Mouse (Mus musculus) mature B cell (primary cell): ENCODE data around the gene Zbtb4.
"Not testable (repeated sequence)": the region's sequence is repeated elsewhere in the genome, so short reads cannot be mapped to it uniquely, and the experiment has no call there.

Source experiments
- in situ Hi-C: fragments of 300-500 bp; cut with MboI; formaldehyde crosslinking; loops from 2 replicates; pipeline ENCODE4 v1.14.3; 2019

Zbtb4 gene

DNA sequence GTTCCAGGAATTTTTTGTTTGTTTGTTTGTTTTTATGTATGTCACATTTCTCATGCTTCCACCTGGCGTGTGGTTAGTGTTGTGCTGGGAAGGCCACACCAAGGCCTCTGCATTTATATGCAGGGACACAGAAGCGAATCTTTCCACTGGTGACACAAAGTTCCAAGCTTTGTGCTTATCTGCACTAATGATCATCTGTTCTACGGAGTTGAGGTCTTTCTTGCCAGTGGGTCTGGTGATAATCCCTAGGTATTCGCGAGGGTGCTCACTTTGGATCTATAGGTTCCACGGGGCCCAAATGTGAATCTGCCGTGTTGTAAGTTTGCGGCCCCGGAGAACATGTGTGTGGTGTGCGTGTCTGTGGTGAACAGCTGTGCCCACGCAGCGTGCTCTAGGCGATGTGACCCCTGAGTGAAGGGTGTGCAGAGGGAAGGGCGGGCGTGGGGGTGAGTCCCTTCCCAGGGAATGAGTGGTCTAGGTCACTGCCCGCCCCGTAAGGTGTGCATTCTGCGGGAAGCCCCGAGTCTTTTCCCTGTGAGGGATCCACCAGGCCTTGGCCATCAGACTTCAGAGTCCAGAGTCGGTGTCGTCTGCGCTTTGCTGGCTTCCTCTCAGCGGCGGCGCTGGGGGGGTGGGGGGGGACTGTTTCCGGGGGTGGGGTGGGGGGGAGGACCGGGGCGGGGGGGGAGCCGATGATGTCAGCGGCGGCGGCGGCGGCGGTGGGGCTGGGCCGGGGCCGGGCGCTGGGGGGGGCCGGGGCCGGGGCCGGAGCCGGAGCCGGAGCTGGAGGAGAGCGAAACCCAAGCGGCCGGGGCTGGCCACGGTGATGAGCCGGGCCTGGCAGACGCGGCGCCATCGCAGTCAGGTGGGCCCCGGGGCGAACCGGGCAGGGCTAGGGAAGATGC lies at the start of gene Zbtb4:
Gene Zbtb4 (plus strand): TSS at position 692 of the 905 bp plus-strand sequence.
- in situ Hi-C loops: no loop called here

DNA sequence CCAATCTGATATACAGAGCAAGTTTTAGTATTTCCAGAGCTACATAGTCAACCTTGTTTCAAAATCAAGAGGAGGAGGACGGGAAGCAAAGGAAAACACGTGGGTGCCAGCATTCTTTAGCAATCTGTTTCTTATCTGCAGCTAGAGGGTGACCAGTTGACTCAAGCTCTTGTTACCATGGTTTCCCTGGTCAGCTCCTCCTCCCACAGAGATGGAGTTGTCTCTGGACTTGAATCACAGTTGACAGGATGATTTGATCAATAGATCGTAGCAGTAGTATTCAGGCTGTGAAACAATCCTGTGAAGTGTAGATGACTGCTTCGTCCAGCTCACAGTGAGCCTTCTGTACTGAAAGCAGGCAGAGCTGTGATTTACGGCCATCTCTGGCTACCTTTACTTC lies 49.8 kb upstream of the Zbtb4 start:
- in situ Hi-C loops: no loop called here

DNA sequence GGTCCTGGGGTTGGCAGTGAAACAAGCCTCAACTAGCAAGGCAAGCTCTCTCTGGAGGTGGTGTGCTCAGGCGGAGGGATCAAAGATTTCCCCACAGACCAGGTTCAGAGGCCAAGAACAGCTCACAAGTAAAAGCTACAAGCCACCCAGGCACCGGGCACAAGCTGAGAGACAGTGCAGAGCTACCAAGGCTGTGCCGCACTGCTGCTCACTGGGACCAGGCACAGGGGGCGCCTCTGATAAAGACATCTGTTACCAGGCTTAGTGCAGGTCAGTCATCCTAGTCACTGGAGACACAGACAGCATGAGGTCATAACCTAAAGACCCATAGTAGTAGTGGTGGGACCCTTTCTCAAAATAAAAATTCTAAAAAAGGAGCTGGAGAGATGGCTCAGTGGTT lies 48.8 kb upstream of the Zbtb4 start:
- in situ Hi-C loops: no loop called here

DNA sequence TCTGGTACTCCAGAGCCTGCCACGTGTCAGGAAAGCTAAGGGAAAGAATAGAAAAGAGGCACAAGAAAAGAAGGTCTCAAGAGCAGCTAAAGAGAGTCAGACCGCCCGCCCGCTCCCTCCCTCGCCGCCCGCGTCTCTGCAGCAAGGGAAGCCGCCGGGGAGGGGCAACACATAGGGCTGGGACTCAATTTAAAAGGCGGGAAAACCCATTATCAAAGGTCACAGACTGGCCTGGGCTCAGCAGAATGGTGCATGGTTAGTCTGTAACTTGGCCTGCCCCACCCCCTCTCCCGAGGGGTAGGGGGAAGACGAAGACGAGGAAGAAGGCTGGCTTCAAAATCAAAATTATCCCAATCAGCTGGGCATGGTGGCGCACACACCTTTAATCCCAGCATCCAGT lies 47.1 kb upstream of the Zbtb4 start:
- in situ Hi-C loops: no loop called here

DNA sequence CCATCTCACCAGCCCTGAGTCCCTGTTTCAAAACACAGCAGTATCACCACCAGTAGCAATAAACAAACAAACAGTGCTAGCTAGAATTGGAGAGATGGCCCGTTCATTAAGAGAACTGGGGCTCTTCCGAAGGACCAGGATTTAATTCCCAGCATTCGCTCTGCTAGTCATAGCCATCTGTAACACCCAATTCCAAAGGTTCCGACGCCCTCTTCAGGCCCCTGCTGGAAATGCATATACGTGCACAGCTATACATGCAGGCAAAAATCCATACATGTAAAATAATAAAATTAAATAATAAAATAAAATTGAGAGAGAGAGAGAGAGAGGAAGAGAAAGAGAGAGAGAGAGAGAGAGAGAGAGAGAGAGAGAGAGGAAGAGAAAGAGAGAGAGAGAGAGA lies 46.3 kb upstream of the Zbtb4 start:
- in situ Hi-C loops: no loop called here

DNA sequence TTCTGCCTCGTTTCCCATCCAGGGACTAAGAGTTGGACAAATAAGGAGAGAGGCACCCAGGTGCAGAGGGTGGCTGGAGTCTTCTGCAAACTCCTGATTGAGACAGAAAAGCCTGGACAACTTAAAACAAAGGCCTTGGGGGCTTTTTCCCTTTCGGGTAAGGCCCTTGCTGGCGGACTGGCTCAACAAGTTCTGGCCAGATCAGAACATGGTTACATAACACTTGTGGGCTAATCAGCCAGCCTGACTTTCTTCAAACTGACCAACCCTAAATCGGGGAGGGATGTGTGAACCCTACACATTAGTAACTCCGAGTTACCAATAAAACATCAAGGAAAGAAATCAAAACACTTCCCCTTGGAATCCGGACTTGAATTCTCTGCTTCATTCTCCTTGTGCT lies 44.9 kb upstream of the Zbtb4 start:
- in situ Hi-C loops: no loop called here

DNA sequence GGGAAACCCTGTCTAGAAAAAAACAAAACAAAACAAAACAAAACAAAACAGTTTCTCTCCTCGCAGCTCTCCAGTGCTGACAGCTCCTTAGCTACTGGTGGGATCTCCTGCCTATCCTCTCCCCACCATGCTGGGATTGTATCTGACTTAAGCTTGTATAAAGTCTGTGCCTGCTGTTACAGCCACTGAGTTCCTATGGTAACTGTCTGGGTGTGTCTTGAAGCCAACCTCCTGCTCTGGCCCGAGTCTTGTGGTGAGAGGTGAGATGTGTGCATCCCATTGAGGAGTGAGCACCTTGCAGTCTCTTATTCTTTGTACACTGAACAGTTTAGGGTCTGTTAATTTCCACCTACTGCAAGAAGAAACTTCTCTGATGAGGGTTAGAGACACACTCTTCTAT lies 42.6 kb upstream of the Zbtb4 start:
- in situ Hi-C loops: no loop called here

DNA sequence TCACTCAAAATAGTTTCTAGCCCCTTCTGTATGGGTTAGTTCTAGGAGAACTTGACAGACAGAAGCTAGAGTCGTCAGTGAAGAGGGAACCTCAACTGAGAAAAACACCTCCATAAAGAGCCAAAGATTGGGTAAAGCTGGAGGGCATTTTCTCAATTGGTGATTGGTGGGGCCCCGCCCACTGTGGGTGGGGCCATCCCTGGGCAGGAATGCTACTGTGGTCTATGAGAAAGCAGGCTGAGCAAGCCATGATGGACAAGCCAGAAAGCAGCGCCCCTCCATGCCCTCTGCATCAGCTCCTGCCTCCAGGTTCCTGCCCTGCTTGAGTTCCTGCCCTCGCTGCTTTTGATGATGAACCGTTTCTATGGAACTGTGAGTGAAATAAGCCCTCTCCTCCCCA lies 39.8 kb upstream of the Zbtb4 start:
- in situ Hi-C loops: no loop called here

DNA sequence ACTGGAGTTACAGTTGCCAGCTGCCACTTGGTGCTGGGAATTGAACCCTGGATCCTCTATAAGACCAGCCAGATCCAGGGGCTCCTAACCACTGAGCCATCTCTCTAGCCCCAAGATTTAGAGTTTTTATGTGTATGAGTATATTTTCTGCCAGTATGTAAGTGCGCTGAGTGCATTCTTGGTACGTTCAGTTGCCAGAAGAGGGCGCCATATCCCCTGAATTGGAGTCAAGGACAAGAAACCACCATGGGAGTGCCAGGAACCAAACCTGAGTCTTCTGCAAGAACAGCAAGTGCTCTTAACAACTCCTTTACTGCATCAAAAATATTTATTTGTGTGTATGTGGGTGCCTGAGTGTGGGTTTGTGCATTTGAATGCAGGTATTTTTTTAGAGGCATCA lies 36.6 kb upstream of the Zbtb4 start:
- in situ Hi-C loops: no loop called here

DNA sequence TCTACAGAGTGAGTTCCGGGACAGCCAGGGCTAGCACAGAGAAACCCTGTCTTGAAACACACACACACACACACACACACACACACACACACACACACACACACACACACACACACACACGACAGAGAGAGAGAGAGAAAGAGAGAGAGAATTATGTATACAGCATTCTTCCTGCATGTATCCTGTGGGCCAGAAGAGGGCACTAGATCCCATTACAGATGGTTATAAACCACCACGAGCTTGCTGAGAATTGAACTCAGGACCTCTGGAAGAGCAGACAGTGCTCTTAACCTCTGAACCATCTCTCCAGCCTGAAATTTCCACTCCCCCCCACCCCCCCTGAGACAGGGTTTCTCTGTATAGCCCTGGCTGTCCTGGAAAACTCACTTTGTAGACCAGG lies 34.3 kb upstream of the Zbtb4 start:
- in situ Hi-C loops: not testable (repeated sequence)

DNA sequence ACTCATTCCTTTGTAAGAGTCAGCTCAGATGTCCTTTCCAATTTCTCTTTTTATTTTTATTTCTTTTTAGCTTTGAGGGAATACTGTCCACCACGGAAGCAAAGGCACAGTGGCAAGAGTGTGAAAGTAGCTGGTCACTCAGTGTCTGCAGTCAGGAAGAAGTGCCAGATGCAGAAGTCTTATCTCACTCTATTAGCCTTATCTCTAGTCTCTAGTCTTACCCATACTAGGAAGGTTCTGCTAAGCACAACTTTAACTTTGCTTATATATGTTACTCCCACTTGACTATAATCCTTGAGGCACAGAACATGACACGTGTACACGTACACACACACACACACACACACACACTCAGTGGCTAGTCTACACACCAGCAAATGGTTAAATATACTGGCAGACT lies 14.1 kb upstream of the Zbtb4 start:
- in situ Hi-C loops: no loop called here

DNA sequence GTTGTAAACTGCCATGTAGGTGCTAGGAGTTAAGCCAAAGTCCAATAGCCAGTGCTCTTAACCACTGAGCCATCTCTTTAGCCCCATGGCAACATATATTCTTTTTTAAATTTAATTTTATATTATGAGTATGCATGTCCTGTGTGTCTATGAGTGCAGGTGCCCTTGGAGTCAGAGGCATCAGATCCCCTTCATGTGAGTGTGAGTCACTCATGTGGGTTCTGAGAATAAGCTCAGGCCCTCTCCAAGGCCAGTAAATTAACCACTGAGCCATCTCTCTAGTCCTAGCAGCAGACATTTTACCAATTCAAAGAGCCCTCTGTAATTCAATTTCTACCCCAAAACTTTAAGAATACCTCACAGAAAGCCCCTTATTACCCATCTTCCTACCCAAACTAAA lies 13.0 kb upstream of the Zbtb4 start:
- in situ Hi-C loops: no loop called here

DNA sequence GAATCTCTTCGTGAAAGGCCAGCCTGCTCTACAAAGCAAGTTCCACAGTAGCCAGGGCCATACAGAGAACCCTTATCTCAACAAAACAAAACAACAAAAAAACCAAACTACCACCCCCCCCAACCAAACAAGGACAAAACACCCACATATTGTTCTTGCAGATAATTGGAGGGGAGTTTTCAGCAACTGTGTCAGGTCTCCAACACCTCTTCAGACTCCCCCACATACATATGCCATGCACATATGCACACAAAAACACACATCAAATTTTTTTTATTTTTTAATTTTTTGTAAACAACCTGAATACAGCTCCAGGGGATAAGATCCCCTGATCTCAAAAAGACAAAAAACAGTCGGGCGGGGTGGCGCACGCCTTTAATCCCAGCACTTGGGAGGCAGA lies 11.5 kb upstream of the Zbtb4 start:
- in situ Hi-C loops: no loop called here

DNA sequence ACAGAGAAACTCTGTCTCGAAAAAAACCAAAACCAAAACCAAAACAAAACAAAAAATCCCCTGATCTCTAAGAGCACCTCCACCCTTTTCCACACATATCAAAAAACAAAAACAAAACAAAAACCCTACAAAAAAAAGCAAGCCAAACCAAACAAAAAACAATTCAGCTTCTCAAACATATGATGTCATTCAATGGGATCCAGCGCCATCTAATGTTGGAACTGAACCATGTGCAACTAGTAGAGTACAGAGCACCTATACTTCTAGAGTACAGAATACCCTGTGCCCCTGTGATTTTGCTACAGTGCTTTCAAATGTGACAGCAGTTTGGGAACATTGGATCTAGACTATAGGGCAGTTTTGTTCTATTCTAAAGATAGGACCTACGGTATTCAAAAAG lies 11.0 kb upstream of the Zbtb4 start:
- in situ Hi-C loops: loop anchor here (5.0 kb wide), 2 partner anchors 43 to 123 kb away; partner anchors contain the start of genes Chrnb1 and Tmem95

DNA sequence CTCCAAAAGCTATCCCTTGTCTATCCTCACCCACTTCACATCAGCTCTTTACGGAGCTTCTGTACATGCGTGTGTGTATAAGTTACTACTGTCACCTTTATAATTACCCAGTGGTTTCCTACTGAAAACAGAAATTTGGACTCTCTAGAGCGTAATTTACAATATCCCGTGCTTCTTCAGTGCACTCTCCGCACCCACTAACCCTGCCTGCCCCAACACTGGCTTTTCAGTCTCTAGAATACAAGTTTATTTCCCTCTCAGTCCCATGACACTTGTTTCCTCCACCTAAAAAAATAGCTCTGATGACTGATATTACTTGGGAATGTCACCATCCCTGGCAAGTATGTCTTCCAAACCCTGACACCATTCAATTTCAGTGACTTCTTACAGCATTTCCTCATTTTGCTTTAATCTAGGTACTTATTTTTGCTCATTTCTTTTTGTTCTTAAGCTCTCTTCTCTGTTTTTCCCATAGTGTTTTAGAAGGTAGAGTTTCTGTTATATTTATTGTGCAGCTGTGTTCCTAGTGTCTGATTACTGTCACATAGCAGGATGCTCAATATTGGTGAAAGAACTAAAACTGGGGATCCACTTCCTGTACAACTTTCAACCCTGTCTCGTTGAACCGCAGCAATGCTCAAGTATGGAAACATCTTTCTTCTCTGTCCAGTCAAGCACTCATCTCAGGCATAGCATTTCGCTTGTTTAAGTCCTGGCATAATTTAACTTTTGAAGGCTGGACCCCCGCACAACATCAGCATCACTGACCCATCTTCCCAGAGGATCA lies 8.2 kb upstream of the Zbtb4 start:
- in situ Hi-C loops: loop anchor here (5.0 kb wide), 2 partner anchors 40 to 120 kb away; partner anchors contain the start of genes Chrnb1 and Tmem95

DNA sequence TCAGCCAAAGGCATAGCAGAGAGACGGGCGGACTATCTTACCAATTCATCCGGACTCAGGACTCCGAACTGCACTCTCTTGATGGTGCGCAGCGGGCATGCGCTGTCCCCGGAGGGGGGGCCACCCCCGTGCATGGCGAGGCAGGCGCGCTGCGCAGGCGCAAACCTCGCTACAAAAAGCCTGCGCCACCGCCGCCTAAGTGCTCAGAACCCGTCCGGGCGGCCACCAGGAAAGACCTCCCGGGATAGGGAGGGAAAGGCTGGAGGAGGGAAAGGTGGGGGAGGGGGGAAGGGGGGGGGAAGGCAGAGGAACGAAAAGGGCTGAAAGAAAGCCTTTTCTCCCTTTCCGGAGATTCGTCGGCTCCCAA lies 7.6 kb upstream of the Zbtb4 start:
- in situ Hi-C loops: loop anchor here (5.0 kb wide), 2 partner anchors 39 to 119 kb away; partner anchors contain the start of genes Chrnb1 and Tmem95

DNA sequence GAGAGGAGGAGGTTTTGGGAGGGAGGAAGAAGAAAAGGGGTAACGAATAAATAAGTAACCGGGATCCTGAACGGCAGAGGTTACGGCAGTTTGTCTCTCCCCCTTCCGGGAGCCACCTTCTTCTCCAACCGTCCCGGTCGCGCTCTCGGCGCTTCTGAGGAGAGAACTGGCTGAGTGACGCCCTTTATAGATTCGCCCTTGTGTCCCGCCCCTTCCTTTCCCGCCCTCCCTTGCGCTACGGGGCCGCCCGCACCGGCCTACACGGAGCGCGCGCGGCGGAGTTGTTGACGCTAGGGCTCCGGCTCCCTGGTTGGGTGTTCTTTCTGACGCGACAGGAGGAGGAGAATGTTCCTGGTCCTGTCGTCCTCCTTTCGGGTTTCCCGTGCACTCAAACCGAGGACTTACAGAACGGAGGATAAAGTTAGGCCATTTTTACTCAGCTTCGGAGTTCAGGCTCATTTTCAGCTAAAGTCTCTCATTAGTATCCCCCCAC lies 7.2 kb upstream of the Zbtb4 start, which contains the start of gene Polr2a:
Gene Polr2a (minus strand): TSS at position 160 of the 493 bp plus-strand sequence.
- in situ Hi-C loops: loop anchor here (5.0 kb wide), 2 partner anchors 39 to 119 kb away; partner anchors contain the start of genes Chrnb1 and Tmem95

DNA sequence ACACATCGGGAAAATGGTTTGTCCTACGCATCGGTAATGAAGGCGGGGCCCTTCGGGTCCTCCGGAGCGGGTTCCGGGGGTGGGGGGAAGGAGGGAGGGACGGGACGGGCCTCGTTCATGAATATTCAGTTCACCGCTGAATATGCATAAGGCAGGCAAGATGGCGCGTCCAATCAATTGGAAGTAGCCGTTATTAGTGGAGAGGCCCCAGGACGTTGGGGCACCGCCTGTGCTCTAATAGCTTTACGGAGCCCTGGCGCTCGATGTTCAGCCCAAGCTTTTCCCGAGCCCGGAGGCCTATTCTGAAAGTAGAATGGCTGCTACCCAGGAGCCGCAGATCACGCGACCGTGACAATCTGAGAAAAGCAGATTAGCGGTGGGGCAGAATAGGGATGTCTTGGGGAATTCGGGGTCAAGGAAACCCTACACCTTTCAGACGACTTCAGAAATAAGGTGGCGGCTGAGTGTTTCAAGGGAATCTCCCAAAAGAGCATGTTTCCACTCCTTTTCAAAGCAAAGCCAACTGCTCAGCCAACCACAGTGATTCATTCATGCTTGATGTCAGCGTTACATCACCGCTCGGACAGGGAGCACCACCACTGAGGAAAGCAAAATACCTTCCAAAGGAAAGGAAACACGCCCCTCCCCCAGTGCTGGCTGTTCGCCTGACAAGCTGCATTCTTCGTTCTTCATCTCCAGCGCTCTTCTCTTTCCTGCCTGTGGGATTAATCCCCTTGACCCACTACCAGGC lies 6.6 kb upstream of the Zbtb4 start:
- in situ Hi-C loops: loop anchor here (5.0 kb wide), 2 partner anchors 38 to 118 kb away; partner anchors contain the start of genes Chrnb1 and Tmem95

DNA sequence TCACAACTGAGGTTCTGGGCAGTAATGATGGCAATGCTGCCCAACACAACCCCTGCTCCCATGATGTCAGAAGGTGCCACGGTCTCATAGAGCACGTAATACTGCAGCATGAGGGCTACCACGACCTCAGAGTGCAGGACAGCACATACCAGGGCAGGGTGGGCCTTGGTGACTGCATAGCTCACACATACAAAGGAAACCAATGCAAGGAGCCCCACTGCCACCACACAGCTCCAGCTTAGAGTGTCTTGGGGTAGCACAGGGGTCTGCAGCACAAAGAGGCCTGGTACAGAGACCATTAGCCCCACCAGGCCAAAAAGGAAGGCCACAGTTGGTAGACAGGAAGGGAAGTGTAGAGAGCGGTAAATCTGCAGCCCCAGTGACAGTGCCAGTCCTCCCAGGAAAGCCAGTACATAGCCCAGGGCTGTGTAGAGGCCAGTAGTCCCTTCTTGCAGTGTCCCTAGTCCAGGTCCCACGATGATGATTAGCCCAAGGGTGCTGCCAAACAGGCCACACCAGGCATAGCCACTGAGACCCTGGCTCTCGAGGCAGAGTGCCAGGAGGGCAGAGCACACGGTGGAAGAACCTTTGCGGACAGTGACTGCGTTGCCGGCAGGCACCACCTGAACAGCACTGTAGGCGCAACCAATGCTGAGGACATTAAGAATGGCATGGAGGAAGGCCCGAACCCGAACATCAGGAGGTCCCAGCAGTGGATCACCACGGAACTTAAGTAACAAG lies 5.4 kb upstream of the Zbtb4 start:
- in situ Hi-C loops: no loop called here

DNA sequence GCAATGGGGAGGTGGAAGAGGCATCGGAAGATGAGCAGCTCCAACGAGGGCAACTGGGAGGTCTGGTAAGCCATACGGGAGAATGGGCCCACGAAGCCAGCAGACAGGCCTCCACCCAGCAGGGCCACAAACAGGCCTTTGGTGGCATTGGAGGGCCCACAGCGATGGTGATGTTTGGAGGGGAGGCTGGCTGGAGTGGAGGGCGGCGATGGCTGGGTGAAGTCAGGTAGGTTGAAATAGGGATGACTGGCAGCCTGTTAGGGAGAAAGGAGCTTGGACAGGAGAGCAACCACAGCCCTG lies 4.9 kb upstream of the Zbtb4 start:
- in situ Hi-C loops: no loop called here

DNA sequence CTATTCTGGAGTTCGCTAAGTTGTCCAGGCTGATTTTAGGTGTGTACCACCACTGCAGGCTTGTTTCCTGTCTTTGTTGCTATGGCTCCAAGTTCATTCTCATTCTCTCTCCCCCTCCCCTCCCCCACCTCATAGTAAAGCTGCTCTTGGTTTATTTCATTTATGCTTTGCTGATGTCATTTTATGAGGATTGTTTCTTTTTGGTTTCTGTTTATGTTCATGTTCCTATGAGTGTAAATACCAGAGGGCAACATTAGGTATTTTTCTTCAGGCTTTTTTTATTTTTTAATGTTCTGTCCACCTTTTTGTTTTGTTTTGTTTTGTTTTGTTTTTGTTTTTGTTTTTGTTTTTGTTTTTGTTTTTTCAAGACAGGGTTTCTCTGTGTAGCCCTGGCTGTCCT lies 3.8 kb upstream of the Zbtb4 start, which contains the start of gene Slc35g3:
Gene Slc35g3 (minus strand): TSS at position 101 of the 400 bp plus-strand sequence.
- in situ Hi-C loops: no loop called here
